Mouse (Mus musculus) C2C12 (cell line): ENCODE data around the gene Strn4.

Experiments
- CEBPB ChIP-seq: IDR thresholded peaks from one replicate; pipeline ENCODE4 v1.6.1; 2011; ENCODE audit warnings: low read depth, mild to moderate bottlenecking, control low read depth, moderate library complexity
- CTCF ChIP-seq: IDR thresholded peaks from one replicate; pipeline ENCODE4 v1.5.1; 2011; ENCODE audit not compliant: control insufficient read depth, insufficient read depth, insufficient read length
- FOSL1 ChIP-seq: IDR thresholded peaks from one replicate; pipeline ENCODE4 v1.8.0; 2011; ENCODE audit warnings: mild to moderate bottlenecking, low read length; ENCODE audit not compliant: poor library complexity, insufficient read depth, severe bottlenecking
- MAX ChIP-seq: IDR thresholded peaks from one replicate; pipeline ENCODE4 v1.6.1; 2011; ENCODE audit warnings: mild to moderate bottlenecking, control low read depth
- MYOD1 ChIP-seq: IDR thresholded peaks from one replicate; pipeline ENCODE4 v1.6.1; 2011; ENCODE audit warnings: low read depth; ENCODE audit not compliant: control insufficient read depth, insufficient read length
- MYOG ChIP-seq: IDR thresholded peaks from one replicate; pipeline ENCODE4 v1.6.1; 2011; ENCODE audit not compliant: control insufficient read depth, insufficient read length; ENCODE audit errors: extremely low read depth
- USF1 ChIP-seq: IDR thresholded peaks from one replicate; pipeline ENCODE4 v1.6.1; 2011; ENCODE audit warnings: low read depth, mild to moderate bottlenecking, control low read depth, moderate library complexity

DNA sequence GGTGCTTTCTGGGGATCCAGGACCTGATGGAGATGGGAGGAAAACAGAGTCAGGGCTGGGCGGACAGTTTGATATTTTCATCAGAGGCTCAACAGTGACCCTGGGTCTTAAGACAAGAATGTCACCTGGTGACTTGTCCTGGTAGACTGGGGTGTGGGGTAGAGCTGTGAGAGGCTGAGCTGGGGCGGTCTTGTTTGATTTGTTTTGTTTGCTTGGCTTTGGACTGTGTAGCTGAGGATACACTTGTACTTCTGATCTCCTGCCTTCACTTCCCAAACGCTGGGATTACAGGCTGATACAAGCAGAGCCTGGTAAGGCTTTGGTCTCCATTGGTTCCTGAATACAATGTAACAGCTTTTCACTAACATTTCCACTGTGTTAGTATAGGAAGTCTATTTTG, 51.8 kb downstream of the Strn4 start:
- TF ChIP-seq MYOD1 (no peak), CTCF (no peak), CEBPB (no peak), USF1 (no peak), MAX (no peak), MYOG (no peak), FOSL1 (no peak)
